Mouse (Mus musculus): Measurements from ENCODE around the gene Nmral1.
"Not testable (repeated sequence)": the region's sequence is repeated elsewhere in the genome, so short reads cannot be mapped to it uniquely, and the experiment has no call there.

Gene Nmral1

GRCm38 (mm10) chr16:4713861-4714710 lies 5.1 kb downstream of the Nmral1 start:
- DNase-seq (ENCODE audit: low spot score in 2 of 2), result no peak

DNA sequence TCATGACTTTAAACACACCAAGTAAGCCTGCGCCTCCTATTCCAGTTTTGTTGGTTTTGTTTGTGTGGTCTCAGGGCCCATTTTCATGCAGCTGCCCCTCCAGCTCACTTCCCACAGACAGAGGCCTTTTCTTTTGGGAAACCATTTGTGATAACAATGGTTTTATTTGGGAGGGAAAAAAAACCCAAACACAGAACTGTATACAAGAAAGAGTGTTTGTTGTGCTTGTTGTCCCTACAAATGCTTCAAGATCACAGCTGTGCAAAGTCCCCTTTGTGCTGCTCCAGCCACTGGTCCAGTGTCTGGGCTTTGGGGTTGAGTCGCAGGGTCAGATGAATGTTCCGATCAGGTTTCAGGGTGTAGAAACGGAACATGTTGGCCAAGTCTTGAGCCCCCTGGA lies 8.0 kb downstream of the Nmral1 start:
- no peak for DNase-seq (ENCODE audit: low spot score in 2 of 2)

- DNase-seq (ENCODE audit: low spot score in 2 of 2), result no peak
Observed at GRCm38 (mm10) chr16:4705541-4705940, 13.6 kb downstream of the Nmral1 start.

DNA sequence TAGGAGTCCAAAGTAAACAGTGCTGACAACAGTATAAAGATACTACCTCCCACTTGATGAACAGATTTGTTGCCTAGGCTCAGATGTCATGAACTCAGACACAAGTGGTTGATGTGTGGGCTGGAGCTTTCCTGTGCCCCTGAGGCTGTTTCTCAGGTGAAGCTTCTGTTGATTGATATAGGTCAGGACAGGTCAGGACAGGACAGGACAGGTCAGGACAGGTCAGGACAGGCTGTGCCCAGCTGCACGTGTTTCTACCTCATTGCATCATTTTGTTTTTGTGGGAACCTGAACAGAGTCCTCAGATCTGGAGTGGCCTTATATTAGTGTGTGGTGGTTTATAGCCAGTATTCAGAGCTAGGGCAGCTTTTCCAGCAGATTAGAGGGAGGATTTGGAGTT lies 16.5 kb downstream of the Nmral1 start:
- DNase-seq (ENCODE audit: low spot score in 2 of 2), result no peak

DNA sequence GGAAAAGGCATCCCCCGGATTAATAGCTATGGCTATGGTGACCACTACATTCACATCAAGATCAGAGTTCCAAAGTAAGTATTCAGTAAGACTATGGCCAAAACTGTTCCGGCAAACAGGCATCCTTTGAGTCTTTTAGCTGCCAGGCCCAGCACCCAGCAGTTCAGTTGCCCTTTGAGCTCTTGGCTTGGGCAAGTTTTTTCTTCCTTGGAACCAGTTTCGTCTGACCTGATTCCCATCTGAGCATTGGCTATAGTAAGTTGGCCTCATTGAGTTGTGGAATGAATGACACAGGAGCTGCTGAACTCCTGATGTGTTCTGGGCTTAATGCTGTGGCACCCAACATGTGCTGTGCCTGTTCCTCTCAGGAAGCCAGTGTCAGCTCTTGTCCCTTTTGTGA lies 17.9 kb downstream of the Nmral1 start:
- DNase-seq (ENCODE audit: low spot score in 2 of 2), result no peak

DNA sequence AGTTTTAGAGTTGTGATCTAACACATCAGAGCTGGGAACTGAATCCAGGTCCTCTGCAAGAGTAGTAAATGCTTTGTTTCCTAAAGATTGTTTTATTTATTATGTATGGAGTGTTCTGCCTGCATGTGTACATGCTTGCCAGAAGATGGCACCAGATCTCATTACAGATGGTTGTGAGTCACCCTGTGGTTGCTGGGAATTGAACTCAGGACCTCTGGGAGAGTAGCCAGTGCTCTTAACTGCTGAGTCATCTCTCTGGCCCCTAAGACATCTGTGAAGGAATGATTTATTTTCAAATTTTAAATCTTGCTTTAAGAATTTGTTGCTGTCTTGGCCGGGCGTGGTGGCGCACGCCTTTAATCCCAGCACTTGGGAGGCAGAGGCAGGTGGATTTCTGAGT lies 29.8 kb downstream of the Nmral1 start:
- not testable (repeated sequence) for DNase-seq (ENCODE audit: low spot score in 2 of 2)

DNA sequence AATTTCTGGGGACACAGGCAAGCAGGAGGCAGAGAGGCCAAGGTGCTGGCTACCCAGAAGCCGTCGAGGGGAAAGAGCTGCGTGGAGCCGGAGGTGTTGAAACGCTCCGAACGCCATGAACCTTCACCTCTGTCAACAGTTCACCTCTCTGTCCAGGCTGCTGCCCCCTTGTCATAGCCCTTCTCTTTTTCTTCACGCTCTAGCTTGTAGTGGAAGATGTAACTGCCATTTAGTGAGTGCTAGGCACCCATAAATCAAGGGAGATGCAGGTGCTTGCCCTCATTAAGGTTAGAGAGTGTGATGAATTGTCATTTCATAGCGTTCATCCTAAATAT lies 34.7 kb downstream of the Nmral1 start:
- no peak for DNase-seq (ENCODE audit: low spot score in 2 of 2)

DNA sequence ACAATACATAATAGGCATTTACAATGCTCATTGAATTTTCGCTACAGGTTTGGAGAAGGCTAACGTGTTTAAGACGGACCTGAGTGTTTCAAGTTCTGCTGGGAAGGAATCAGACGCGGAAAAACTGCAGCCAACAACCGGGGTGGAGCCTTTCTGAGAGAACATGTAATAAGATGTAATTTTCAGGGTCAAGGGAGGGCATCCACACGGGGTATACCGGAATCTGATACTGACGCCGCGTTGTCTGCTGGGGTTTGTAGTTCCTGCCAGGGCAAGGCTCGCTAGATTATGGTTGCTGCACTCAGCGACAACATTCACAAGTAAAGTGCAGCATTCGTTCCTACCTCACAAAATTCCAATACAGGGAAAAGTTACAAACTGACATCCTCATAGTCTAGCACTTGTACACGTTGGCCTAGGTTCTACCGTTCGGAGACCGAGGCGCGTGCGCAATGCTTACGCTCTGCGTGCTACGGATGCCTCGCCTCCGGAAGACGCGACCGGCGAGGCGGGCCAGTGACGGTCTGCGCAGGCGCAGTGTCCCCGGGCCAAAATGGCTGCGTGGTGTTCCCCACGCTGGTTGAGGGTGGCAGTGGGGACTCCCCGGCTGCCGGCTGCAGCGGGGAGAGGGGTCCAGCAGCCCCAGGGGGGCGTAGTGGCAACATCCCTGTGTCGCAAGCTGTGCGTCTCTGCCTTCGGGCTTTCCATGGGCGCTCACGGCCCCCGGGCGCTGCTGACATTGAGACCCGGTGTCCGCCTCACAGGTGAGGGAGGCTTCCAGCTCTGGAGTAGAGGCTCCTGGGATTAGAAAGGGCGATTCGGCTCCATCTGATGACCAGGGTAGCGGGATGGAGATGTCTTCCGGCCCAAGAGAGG lies 35.3 kb downstream of the Nmral1 start:
- DNase-seq (ENCODE audit: low spot score in 2 of 2), result peak; percentile 93 to 96

- DNase-seq (ENCODE audit: low spot score in 2 of 2), result no peak
Observed at GRCm38 (mm10) chr16:4683193-4683580, 36.0 kb downstream of the Nmral1 start.

DNA sequence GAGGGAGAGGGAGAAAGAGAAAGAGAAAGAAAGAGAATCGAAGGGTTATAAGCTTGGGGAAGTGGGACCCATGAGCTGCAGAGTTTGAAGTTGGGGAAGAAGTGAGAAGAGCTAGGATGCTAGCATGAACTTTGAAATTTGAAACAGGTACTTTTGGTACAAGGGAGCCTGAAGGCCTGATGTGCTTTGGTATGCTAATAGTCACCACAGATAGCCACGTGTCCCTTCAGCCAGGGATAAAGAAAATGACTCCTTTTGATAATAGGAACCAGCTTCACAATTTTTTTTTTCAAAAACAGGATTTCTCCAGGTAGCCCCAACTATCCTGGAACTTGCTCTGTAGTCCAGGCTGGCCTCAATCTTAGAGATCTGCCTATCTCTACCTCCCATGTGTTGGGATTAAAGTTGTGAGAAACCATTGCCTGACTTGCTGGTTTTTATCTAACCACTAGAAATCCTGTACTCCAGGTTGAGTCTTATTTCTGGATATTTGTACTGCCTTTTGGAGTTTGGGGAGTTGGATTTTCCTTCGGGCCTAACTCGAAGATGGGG lies 36.5 kb downstream of the Nmral1 start:
- DNase-seq (ENCODE audit: low spot score in 2 of 2), result no peak

DNA sequence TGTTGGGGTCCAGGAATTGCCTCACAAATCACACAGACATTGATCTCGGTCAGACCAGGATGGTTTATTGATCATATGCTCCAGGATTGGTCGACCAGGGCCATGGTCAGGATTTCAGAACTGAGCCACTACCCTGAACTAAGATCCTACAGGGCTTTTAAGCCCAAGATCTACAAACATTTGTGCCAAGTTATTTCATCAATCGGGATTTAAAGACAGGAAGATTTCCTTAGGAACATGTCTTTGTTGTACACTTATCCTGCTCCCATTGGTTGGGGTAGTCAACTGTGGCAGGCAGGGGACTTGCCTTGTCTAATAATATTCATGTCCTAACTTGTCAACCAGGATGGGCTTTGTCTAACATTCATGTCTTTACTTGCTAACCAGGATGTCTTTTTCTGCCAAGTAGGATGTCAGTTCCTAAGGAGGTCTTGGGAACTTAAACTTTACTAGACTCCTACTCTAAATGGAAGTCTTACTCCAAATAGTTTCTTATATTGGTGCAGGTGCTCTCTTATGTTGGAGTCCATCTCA lies 38.2 kb downstream of the Nmral1 start:
- not testable (repeated sequence) for DNase-seq (ENCODE audit: low spot score in 2 of 2)

- DNase-seq (ENCODE audit: low spot score in 2 of 2), result peak; percentile 79 to 90
Observed at GRCm38 (mm10) chr16:4679121-4680018, 39.8 kb downstream of the Nmral1 start, which contains the start of gene Coro7. Coro7 (minus strand) TSS chr16:4679777.

DNA sequence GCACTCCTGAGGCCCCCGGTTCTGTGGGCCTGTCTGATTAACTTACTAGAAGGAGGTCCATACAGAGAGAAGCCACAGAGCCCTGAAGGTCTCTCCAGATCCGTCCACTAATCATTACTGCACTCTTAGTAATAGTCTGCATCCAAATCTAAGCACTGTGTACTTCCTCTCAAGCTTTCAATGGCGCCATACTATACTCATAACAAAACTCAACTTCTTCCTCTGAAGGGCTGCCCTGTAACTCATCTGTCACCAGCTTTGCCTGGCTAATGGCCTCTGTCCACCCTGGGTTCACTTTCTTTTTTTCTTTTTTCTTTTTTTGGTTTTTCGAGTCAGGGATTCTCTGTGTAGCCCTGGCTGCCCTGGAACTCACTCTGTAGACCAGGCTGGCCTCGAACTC lies 41.1 kb downstream of the Nmral1 start:
- no peak for DNase-seq (ENCODE audit: low spot score in 2 of 2)

DNA sequence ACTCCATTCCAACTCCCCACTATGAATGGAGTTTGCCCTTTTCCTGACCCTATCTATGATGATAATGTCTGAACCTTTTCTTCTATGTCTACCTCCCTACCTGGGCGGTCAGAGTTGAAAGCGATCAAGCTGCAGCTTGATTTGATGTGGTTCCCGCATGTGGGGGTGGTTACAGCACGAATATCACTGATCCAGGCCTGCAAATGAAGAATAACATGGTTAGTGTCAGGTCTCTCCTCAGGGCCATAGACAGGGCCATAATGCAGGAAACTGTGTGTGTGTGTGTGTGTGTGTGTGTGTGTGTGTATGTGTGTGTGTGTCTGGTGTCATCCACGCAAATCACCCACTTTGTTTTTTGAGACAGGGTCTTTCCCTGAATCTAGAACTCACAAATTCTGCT lies 42.3 kb downstream of the Nmral1 start:
- DNase-seq (ENCODE audit: low spot score in 2 of 2), result no peak

DNA sequence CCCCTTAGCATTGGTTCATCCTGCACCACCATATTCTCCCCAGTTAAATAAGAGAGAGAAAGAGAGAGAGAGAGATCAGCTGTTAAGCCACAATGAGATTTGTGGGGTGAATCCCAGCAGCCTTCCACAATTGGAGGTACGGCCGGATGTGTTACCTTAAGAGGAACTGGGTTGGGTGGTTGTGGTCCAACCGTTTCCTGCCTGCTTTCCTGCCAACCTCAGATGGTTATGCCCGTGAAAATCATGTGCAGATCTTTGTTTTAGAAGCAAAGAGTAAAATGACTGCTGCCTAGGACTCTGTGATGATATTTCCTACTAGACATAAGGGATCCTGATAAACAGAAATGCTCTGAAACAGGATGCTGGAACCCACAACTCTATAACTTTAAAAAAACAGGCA lies 45.1 kb downstream of the Nmral1 start:
- DNase-seq (ENCODE audit: low spot score in 2 of 2), result no peak

GRCm38 (mm10) chr16:4670317-4670716 lies 48.8 kb downstream of the Nmral1 start:
- no peak for DNase-seq (ENCODE audit: low spot score in 2 of 2)

DNA sequence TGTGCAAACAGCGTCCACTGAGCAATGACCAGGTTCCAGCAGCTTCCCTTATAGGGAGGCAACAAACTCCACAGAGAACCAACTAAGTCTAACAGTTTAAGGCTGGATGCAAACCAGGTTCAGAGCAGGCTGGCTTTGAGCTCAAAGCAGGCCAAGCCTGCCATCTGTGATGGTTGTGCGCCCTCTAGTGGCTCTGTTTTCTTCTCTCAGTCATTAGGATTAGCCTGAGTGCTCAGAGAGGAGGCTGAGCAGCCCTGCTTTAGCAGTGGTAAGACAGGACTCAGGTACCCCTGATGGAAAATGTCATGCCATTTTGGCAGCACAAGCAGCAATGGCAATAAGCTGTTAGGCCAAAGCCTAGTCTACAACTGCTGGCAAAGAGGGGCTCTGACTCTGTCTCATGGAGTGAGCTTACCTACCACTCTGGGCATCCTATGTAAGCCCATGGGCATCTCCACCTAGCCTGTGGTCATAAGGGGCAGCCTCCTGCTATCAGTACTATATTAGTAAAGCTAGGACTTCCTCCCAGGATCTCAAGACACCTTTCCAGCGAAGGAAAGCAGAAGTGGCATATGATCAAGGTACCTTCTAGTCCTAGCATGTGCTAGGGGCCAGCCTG lies 51.9 kb downstream of the Nmral1 start:
- peak; percentile 69 to 87 for DNase-seq (ENCODE audit: low spot score in 2 of 2)

GRCm38 (mm10) chr16:4665726-4666125 lies 53.4 kb downstream of the Nmral1 start:
- DNase-seq (ENCODE audit: low spot score in 2 of 2), result no peak

GRCm38 (mm10) chr16:4663806-4664205 lies 55.4 kb downstream of the Nmral1 start:
- no peak for DNase-seq (ENCODE audit: low spot score in 2 of 2)

GRCm38 (mm10) chr16:4661605-4662004 lies 57.6 kb downstream of the Nmral1 start:
- DNase-seq (ENCODE audit: low spot score in 2 of 2), result no peak

Data from urinary bladder, postnatal 4 days (tissue).